Mouse (Mus musculus): Measurements from ENCODE around the gene Btg2.

GRCm38 (mm10) chr1:134071411-134072018 lies 7.4 kb downstream of the Btg2 start:
- no peak for TF ChIP-seq CTCF (conservative IDR thresholded peaks at IDR 0.05 in 1 of 2, IDR thresholded peaks at IDR 0.05 in 1 of 2; ENCODE audit: low read depth in 2 of 2, low read length in 2 of 2)
- no peak for TF ChIP-seq POLR2A (IDR thresholded peaks at IDR 0.05; ENCODE audit: low read depth, low read length)
- TF ChIP-seq NRF1 (IDR thresholded peaks at IDR 0.05; ENCODE audit: low read depth, low read length), result no peak
- no peak for TF ChIP-seq SMC3 (IDR thresholded peaks at IDR 0.05; ENCODE audit: low read depth, low read length)
- TF ChIP-seq BHLHE40 (IDR thresholded peaks at IDR 0.05; ENCODE audit: low read depth, low read length), result no peak
- no peak for TF ChIP-seq GABPA (IDR thresholded peaks at IDR 0.05; ENCODE audit: insufficient replicate concordance, low read depth, low read length)
- TF ChIP-seq PAX5 (IDR thresholded peaks at IDR 0.05; ENCODE audit: low read length), result no peak
- TF ChIP-seq ZC3H11A (IDR thresholded peaks at IDR 0.05; ENCODE audit: low read depth, low read length), result no peak

Data from CH12.LX (cell line).